Mouse (Mus musculus): Measurements from ENCODE around the gene Cryba4. TPM values are rescaled to one million over a fixed set of nuclear protein-coding genes. Genes with fewer than 3 reads are reported as not detected.

Gene Cryba4
- polyA plus RNA-seq, 1 experiment from 2014 or later: 1.3 TPM

DNA sequence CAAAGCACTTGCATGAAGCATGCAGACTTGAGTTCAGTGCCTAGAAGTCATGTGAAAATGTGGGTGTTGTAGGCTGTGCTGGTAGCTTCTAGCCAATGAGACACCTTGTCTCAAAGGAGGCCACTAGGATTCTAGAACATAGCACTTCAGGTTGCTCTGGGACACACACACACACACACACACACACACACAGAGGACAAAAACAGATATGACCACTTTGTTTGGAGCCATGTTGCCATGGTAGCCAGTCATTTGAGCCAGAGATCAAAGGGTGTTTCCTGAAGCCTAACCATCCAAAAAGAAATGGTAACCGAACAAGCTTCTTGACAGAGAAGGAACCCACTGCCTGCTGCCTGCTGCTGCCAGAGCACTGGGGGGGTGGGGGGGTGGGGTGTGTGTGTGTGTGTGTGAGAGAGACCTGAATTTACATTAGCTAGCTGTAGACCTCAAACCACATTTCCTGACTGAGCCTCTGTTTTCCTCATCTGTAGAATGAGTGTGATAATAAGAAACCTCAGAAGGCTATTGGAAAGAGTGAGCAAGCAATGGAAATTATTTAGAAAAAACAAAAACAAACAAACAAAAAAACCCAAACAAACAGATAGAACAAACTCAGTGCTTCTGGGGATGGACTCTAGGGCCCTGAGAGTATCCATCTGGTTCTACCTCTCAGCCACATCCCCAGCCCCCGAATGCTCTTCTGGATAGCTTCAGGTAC lies 21.6 kb upstream of the Cryba4 start:
- no peak for ATAC-seq
- H3K9me3 ChIP-seq (ENCODE audit: control insufficient read depth, low read length): no peaks in the 10 kb centered on the region
- no peak overlapping the region for H3K4me2 ChIP-seq (ENCODE audit: low read length)
- peaks cover 21% of the 10 kb centered on the region for H3K4me1 ChIP-seq (ENCODE audit: control insufficient read depth, insufficient read depth, low read depth, low read length)
- no peak overlapping the region for H3K9ac ChIP-seq (ENCODE audit: low read depth, low read length)
- H3K4me3 ChIP-seq (ENCODE audit: low read length): no peak overlapping the region
- H3K27me3 ChIP-seq (replicated peaks; ENCODE audit: control insufficient read depth, insufficient read depth, low read length): no peaks in the 10 kb centered on the region
- 44% methylated on average over 2 of the region's 2 CpGs for WGBS
- no peaks in the 10 kb centered on the region for H3K36me3 ChIP-seq (ENCODE audit: control insufficient read depth, insufficient read depth, low read length)
- H3K27ac ChIP-seq (ENCODE audit: low read depth, low read length): no peak overlapping the region

DNA sequence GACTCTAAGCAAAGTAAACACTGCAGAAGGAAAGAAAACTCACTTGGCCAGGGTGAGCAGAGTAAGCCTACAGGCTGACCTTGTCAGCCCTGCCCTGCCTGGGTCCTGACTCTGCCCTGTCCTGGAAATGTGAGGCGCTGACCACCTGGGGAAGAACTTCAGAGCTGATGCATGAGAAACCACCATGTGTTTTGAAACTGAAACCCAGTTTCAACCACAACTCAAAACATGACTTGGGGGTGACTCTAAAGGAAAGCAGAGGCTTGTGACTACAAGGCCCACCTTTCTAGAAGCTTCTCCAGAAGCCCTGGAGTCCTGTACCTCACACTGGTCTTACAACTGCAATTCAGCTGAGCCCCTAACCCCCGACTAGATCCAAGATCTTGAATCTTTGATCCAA lies 20.6 kb upstream of the Cryba4 start:
- H3K9me3 ChIP-seq (ENCODE audit: control insufficient read depth, low read length): no peaks in the 10 kb centered on the region
- H3K27me3 ChIP-seq (replicated peaks; ENCODE audit: control insufficient read depth, insufficient read depth, low read length): no peaks in the 10 kb centered on the region
- no peak overlapping the region for H3K4me3 ChIP-seq (ENCODE audit: low read length)
- H3K9ac ChIP-seq (ENCODE audit: low read depth, low read length): no peak overlapping the region
- H3K4me1 ChIP-seq (ENCODE audit: control insufficient read depth, insufficient read depth, low read depth, low read length): peaks cover 18% of the 10 kb centered on the region
- 76% methylated on average over 2 of the region's 2 CpGs for WGBS
- no peak overlapping the region for H3K4me2 ChIP-seq (ENCODE audit: low read length)
- H3K36me3 ChIP-seq (ENCODE audit: control insufficient read depth, insufficient read depth, low read length): no peaks in the 10 kb centered on the region
- H3K27ac ChIP-seq (ENCODE audit: low read depth, low read length): no peak overlapping the region
- no peak for ATAC-seq

DNA sequence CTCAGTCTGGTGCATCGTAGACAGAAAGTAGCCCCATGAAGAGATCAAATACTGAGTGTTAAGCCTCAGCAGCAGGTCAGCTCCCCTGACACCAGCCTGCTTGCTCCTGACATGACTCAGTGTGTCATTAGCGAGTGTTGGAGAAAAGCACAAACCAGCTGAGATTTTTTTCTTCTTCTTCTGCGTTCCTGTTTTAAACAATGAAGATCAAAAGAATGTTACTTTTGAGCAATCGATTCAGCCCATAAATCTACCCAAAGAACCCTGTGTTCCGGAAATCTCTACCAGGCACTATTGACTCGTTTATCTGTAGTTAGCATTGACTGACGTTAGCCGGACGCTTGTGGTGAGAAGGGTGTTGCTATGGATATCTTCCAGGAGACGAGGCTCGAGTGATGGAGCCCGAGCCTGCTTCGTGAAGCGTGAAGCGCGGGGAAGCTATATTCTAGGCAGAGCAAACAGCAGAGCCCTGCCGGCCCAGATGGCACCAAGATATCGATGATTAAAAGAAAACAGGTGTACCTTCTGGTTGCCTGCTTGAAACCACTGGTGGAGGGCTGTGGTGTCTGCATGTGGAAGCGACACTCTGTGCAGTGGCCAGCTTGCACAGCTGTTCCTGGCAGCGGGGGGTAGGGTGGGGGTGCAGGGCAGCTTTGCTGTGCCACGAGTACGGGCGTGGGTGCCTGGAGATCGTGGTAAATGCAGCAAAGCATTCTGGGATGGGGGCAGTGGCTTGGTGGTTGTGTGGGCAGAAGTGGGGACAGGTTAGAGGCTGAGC lies 18.6 kb upstream of the Cryba4 start:
- 0 out of 2 replicates have a peak overlapping the region, but pooled peaks have one; percentile 1 for H3K9ac ChIP-seq (ENCODE audit: low read depth, low read length)
- ATAC-seq: peak; percentile 57; the same call in 1 of the 2 replicates
- WGBS: 16% methylated on average over 24 of the region's 24 CpGs

DNA sequence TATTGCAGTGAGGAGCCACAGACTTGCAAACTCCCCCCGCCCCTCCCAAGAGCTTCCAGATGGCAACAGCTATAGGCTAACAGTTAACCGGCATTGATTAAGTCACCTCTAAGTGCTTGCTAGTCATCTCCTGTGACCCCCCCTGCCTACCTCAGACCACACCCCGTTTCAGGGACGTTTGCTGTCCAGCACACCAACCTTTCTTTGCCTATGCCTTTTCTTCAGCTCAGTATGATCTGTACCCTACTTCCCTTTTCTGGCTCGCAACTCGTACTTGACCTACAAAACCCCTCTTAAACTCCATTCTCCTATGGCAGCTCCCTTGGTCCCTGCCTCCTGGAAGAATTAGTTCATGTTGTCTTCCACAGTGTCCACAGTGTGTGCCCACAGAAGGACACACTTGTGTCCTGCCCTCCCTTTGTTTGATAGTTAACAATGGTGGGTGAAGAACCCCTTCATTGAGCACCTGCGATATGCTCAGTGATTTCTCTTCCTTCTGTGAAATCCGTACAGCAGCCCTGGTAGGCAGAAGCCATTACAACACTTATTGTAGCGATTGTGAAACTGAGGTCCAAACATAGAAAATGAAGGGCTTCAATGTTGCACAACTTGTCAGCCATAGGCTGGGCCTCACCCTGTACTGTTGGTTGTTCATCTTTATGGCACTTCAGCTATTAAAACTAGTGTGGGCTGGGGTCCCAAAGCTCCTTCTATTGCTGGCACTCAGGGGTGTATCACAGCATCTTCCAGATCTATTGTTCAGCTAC lies 13.9 kb upstream of the Cryba4 start:
- peak overlapping the region; percentile 6; the same call in 1 of the 2 replicates for H3K4me2 ChIP-seq (ENCODE audit: low read length)
- no peaks in the 10 kb centered on the region for H3K9me3 ChIP-seq (ENCODE audit: control insufficient read depth, low read length)
- H3K4me1 ChIP-seq (ENCODE audit: control insufficient read depth, insufficient read depth, low read depth, low read length): peaks cover 10% of the 10 kb centered on the region

More for the DNA sequence above, 18.6 kb upstream of the Cryba4 start:
- Histone ChIP-seq H3K27me3 (replicated peaks; ENCODE audit: control insufficient read depth, insufficient read depth, low read length) (no peaks in the 10 kb centered on the region), H3K4me2 (ENCODE audit: low read length) (peak overlapping the region; percentile 30), H3K27ac (ENCODE audit: low read depth, low read length) (peak overlapping the region; percentile 55), H3K36me3 (ENCODE audit: control insufficient read depth, insufficient read depth, low read length) (no peaks in the 10 kb centered on the region), H3K4me1 (ENCODE audit: control insufficient read depth, insufficient read depth, low read depth, low read length) (peaks cover 12% of the 10 kb centered on the region), H3K9me3 (ENCODE audit: control insufficient read depth, low read length) (no peaks in the 10 kb centered on the region), H3K4me3 (ENCODE audit: low read length) (no peak overlapping the region)

DNA sequence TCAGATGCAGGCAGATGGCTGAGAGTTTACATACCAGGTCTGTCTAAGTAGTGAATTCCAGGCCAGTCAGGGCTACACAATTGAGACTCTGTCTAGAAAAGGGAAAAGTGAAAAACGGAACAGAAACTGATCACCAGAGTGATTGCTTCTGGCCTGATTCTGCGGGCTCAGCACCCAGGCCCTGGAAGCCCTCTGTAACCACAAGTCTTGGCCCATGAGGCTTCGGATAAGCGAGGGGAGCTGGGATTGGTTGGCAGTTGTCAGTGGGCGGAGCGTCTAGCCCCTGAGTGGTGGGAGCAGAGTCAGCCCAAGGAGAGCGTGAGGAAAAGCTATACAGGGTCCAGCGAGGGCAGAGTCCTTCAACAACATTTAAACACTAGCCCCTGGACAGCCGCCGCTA lies 13.2 kb upstream of the Cryba4 start:
- Histone ChIP-seq H3K4me1 (ENCODE audit: control insufficient read depth, insufficient read depth, low read depth, low read length) (peaks cover 4% of the 10 kb centered on the region), H3K27me3 (replicated peaks; ENCODE audit: control insufficient read depth, insufficient read depth, low read length) (no peaks in the 10 kb centered on the region), H3K4me2 (ENCODE audit: low read length) (peak overlapping the region; percentile 6; the same call in 1 of the 2 replicates), H3K9ac (ENCODE audit: low read depth, low read length) (no peak overlapping the region), H3K9me3 (ENCODE audit: control insufficient read depth, low read length) (no peaks in the 10 kb centered on the region), H3K36me3 (ENCODE audit: control insufficient read depth, insufficient read depth, low read length) (no peaks in the 10 kb centered on the region), H3K4me3 (ENCODE audit: low read length) (no peak overlapping the region), H3K27ac (ENCODE audit: low read depth, low read length) (no peak overlapping the region)
- ATAC-seq: peak; percentile 42; the same call in 1 of the 2 replicates
- 6% methylated on average over 10 of the region's 10 CpGs for WGBS

More for the DNA sequence above, 13.9 kb upstream of the Cryba4 start:
- H3K36me3 ChIP-seq (ENCODE audit: control insufficient read depth, insufficient read depth, low read length): no peaks in the 10 kb centered on the region
- no peaks in the 10 kb centered on the region for H3K27me3 ChIP-seq (replicated peaks; ENCODE audit: control insufficient read depth, insufficient read depth, low read length)
- ATAC-seq: no peak
- 72% methylated on average over 9 of the region's 9 CpGs for WGBS
- H3K9ac ChIP-seq (ENCODE audit: low read depth, low read length): no peak overlapping the region
- H3K4me3 ChIP-seq (ENCODE audit: low read length): no peak overlapping the region
- H3K27ac ChIP-seq (ENCODE audit: low read depth, low read length): no peak overlapping the region

DNA sequence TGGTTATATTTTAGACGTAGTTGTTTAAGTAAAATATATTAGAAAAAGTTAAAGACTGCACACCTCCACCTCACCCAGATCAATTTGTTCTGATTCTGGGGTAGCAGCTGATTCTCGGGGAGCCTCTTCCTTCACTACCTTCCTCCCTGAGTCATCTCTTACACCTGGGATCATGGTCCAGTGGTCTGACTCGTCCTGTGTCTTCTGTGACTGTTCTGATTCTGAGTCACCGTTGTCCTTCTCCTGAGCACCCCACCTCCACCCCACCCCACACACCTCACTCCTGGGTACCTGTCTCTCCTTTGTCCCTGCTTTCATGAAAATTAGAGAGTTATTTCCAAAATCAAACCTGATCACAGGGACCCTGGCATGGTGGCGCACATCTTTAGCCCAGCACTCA lies 12.8 kb upstream of the Cryba4 start:
- no peaks in the 10 kb centered on the region for H3K36me3 ChIP-seq (ENCODE audit: control insufficient read depth, insufficient read depth, low read length)
- H3K27me3 ChIP-seq (replicated peaks; ENCODE audit: control insufficient read depth, insufficient read depth, low read length): no peaks in the 10 kb centered on the region
- H3K9me3 ChIP-seq (ENCODE audit: control insufficient read depth, low read length): no peaks in the 10 kb centered on the region
- H3K4me1 ChIP-seq (ENCODE audit: control insufficient read depth, insufficient read depth, low read depth, low read length): peaks cover 3% of the 10 kb centered on the region; the same call in 1 of the 2 replicates
- no peak for ATAC-seq
- no peak overlapping the region for H3K9ac ChIP-seq (ENCODE audit: low read depth, low read length)
- H3K4me2 ChIP-seq (ENCODE audit: low read length): no peak overlapping the region
- 87% methylated on average over 5 of the region's 5 CpGs for WGBS
- no peak overlapping the region for H3K27ac ChIP-seq (ENCODE audit: low read depth, low read length)
- H3K4me3 ChIP-seq (ENCODE audit: low read length): no peak overlapping the region

- no peak overlapping the region for H3K4me2 ChIP-seq (ENCODE audit: low read length)
- no peak for ATAC-seq
- no peak overlapping the region for H3K4me3 ChIP-seq (ENCODE audit: low read length)
- H3K27me3 ChIP-seq (replicated peaks; ENCODE audit: control insufficient read depth, insufficient read depth, low read length): no peaks in the 10 kb centered on the region
- H3K9me3 ChIP-seq (ENCODE audit: control insufficient read depth, low read length): no peaks in the 10 kb centered on the region
- H3K36me3 ChIP-seq (ENCODE audit: control insufficient read depth, insufficient read depth, low read length): no peaks in the 10 kb centered on the region
- WGBS: 90% methylated on average over 7 of the region's 7 CpGs
- peaks cover 3% of the 10 kb centered on the region; the same call in 1 of the 2 replicates for H3K4me1 ChIP-seq (ENCODE audit: control insufficient read depth, insufficient read depth, low read depth, low read length)
- H3K27ac ChIP-seq (ENCODE audit: low read depth, low read length): no peak overlapping the region
- H3K9ac ChIP-seq (ENCODE audit: low read depth, low read length): no peak overlapping the region
Measured at GRCm38 (mm10) chr5:112264099-112264498, 11.8 kb upstream of the Cryba4 start.

GRCm38 (mm10) chr5:112260818-112261217 lies 8.5 kb upstream of the Cryba4 start:
- H3K9me3 ChIP-seq (ENCODE audit: control insufficient read depth, low read length): no peaks in the 10 kb centered on the region
- H3K36me3 ChIP-seq (ENCODE audit: control insufficient read depth, insufficient read depth, low read length): no peaks in the 10 kb centered on the region
- no peak overlapping the region for H3K4me2 ChIP-seq (ENCODE audit: low read length)
- ATAC-seq: no peak
- H3K4me3 ChIP-seq (ENCODE audit: low read length): no peak overlapping the region
- no peak overlapping the region for H3K9ac ChIP-seq (ENCODE audit: low read depth, low read length)
- no peak overlapping the region for H3K27ac ChIP-seq (ENCODE audit: low read depth, low read length)
- peaks cover 3% of the 10 kb centered on the region; the same call in 1 of the 2 replicates for H3K4me1 ChIP-seq (ENCODE audit: control insufficient read depth, insufficient read depth, low read depth, low read length)
- 80% methylated on average over 3 of the region's 3 CpGs for WGBS
- H3K27me3 ChIP-seq (replicated peaks; ENCODE audit: control insufficient read depth, insufficient read depth, low read length): no peaks in the 10 kb centered on the region

All from hindbrain, embryonic 16.5 days (tissue).